Mouse (Mus musculus): ENCODE measurements at regions not wholly inside any gene's neighbourhood (a gene's known extent, or its start where the extent isn't known, plus 50 kb on each side); places are given as distances from the start of the nearest gene placed in this dataset.

DNA sequence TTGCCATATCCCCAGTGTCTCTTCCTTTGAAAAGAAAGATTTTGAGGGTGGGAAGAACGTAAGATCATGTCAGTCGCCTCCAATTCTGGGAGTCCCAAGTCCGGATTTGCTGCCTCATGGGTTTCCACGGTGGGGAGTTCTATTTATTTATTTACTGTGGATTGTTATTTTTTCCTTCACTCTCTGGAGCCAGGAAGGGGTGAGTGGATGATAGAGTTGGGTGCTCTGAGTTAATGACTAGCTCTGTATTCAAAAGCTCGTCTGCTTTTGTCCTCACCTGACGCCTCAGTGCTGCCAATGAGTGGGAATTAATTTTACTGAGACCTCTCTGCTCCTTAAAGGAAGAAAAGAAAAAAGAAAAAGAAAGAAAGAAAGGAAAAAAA, 551.8 kb upstream of the Btbd3 start:
- no peak for TF ChIP-seq ZC3H11A (IDR thresholded peaks at IDR 0.05; ENCODE audit: borderline replicate concordance, low read depth, low read length)
- no peak for TF ChIP-seq HCFC1 (IDR thresholded peaks at IDR 0.05; ENCODE audit: borderline replicate concordance, insufficient read depth, low read length)

All from ES-E14 (cell line).